Mouse (Mus musculus) CD4-positive, CD25-positive, alpha-beta regulatory T cell, adult 9 weeks (primary cell): ENCODE results near the gene Pik3r6. TPM values are rescaled to one million over a fixed set of nuclear protein-coding genes. Genes with fewer than 3 reads are reported as not detected.

ENCODE experiments used
- polyA plus RNA-seq: library from polyadenylated mRNA; unstranded; fragments of 100-300 nt; shearing (Covaris generic); gene quantifications from one replicate; pipeline ENCODE4 v1.2.1, GENCODE M21; 2017

Pik3r6 gene
- polyA plus RNA-seq, result not detected

DNA sequence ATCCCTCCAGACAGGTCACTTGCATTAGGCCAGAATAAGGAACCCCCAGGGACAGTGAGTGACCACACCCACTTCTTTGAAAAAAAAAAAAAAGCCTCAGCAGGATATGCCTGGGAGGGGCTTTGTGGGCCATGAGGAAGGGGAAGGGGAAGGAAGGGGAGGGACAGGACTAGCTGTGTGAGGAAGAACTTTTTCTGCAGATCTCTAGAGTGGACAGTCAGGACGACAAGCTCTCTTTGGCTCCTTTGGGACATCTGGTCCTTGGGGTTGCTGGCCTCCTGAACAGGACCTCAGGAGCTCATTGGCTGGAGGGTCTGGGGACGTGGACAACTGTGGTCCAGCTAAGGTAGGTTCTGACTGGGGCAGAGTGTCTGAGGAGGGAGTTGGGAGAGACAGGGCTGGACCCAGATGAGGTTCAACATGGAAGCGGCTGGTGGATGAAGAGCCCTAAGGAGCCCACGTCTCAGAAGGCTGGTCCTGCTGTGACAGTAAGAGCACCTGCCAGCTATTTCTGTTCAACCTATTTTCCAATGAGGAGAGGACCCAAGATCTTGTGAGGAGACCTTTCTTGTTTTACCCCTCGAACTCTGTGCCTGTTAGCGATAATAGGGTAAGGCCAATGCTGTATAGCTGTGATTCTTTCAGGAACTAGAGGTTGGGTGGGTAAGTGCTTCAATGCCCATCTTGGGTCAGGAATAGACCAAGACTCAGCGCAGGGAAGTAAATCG, at the start of gene Pik3r6:
Gene Pik3r6 (plus strand): TSS at position 118 of the 728 bp plus-strand sequence.

DNA sequence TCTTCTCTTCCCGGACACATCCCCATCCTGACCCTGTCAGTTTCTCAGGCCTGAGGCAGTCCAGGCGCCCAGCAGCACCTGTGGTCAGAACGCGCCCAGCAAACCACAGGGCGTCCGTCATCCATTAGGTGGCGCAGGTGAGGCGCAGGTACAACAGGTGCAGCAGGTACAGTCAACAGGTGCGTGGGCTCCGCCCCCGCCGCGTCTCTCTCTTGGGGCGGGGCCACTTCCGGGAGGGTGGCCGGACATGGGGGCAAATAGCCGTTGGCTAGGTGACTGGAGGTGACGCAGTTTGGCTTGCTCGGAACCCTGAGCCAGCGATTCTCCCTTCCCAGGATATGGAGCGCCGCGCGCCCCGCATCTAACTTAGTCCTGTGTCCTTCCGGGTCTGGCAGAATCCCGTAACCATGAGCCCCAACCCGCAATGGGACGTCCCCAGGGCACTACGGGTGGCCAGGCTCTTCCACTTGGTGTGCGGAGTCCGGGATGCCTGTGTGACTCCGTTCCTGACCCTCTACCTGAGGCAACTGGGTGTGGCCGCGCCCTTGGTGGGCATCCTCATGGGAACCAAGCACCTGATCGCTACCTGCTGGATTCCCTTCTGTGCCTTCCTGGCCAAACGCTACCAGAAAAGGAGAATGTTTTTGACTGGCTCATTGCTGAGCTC, 53.2 kb downstream of the Pik3r6 start, which contains the start of gene Mfsd6l:
Gene Mfsd6l (plus strand): TSS at position 269 of the 667 bp plus-strand sequence.

DNA sequence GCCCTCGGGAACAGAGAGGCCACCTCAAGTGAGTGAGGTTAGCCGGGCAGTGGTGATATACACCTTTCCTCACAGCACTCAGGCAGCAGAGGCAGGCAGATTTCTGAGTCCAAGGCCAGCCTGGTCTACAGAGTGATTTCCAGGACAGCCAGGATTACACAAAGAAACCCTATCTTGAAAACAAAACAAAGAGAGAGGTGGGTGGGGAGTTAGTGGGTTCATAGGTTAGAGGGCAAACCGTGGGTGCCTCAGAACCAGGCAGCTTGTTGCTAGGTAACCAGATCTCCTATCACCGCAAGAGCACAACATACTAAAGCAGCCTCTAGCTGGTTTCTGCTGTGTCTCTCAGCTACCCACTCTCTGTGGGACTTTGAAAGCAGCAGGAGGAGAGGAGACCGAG, 83.9 kb downstream of the Pik3r6 start, which contains the start of gene Ccdc42:
Gene Ccdc42 (plus strand): TSS at position 301 of the 400 bp plus-strand sequence.

Other genes starting within 250 kb of the Pik3r6 start
- 0.82 TPM for gene Ntn1, start 102.2 kb upstream of the Pik3r6 start, polyA plus RNA-seq
- 86.8 TPM for gene Pik3r5, start 70.9 kb upstream of the Pik3r6 start, polyA plus RNA-seq
- gene Mfsd6l, start 53.2 kb downstream of the Pik3r6 start, polyA plus RNA-seq, result not detected
- gene Ccdc42, start 84.0 kb downstream of the Pik3r6 start, polyA plus RNA-seq, result not detected
- 1.8 TPM for gene Myh10, start 188.5 kb downstream of the Pik3r6 start, polyA plus RNA-seq